11 mouse cellular contexts compared by ENCODE assay signal in genomic region chr11:88485088-88485487, GRCm38 (mm10).
A peak's percentile ranks its signal among the peaks of the same experiment; 100 is the strongest.
DNase-seq lines count a peak whose midpoint lies in the region; ATAC-seq and TF ChIP-seq lines count a peak whose summit lies in the region.
"Had no signal": no experiment of that assay in that cellular context is flagged by ENCODE, and none has a peak within 500 bp of the region (broad histone marks: within the 10 kb centered on the region; RNA-seq: fewer than 3 reads in every experiment).

No protein-coding gene starts in this region.

- no peaks in the 10 kb centered on the region for H3K79me2 ChIP-seq in CH12.LX (replicated peaks; ENCODE audit: control insufficient read depth, extremely low read depth, insufficient read depth, poor library complexity, severe bottlenecking)

- no peak for TF ChIP-seq RAD21 in CH12.LX (IDR thresholded peaks at IDR 0.05; ENCODE audit: low read depth, low read length)

- TF ChIP-seq CTCF in CH12.LX (conservative IDR thresholded peaks at IDR 0.05 in 1 of 2, IDR thresholded peaks at IDR 0.05 in 1 of 2; ENCODE audit: low read depth in 2 of 2, low read length in 2 of 2): no peak

- 45% methylated on average over 4 of the region's 4 CpGs for WGBS in heart, embryonic 16.5 days
- whole genome bisulfite sequencing in limb, embryonic 12.5 days: 48% methylated on average over 4 of the region's 4 CpGs

- no peak for DNase-seq in heart, adult 9 months (ENCODE audit: low spot score in 2 of 2)
- DNase-seq in CH12.LX (ENCODE audit: extremely low read depth): no peak
- DNase-seq in Muller cell, postnatal 12 days (ENCODE audit: inconsistent ontology term): peak; percentile 34
- no peak for DNase-seq in adrenal gland, adult 18-20 months (ENCODE audit: low spot score in 2 of 2)
- DNase-seq: cerebellum, adult 18-20 months; kidney, adult 11 months had no signal

- 0 out of 2 replicates have a peak, but pooled peaks have one; percentile 20 for TF ChIP-seq EP300 in CH12.LX (IDR thresholded peaks at IDR 0.05; ENCODE audit: low read length)

- no peak overlapping the region for H3K9ac ChIP-seq in heart, embryonic 16.5 days (ENCODE audit: low read length)
- H3K9ac ChIP-seq in CH12.LX (ENCODE audit: insufficient read depth, low read depth): no peak overlapping the region
- no peak overlapping the region for H3K9ac ChIP-seq in limb, embryonic 12.5 days (replicated peaks)
- H3K9ac ChIP-seq: limb, embryonic 15.5 days had no signal

- no peak for ATAC-seq in heart, embryonic 16.5 days (replicated peaks; ENCODE audit: extremely low read depth, insufficient read depth, low FRiP score)
- ATAC-seq in limb, embryonic 12.5 days (ENCODE audit: insufficient number of reproducible peaks, insufficient read depth, low FRiP score, low TSS enrichment, low read depth): no peak
- no peak for ATAC-seq in megakaryocyte, adult 5-6 weeks (ENCODE audit: poor library complexity, severe bottlenecking)

- no peak overlapping the region for H3K4me3 ChIP-seq in heart, embryonic 16.5 days (ENCODE audit: low read length)
- H3K4me3 ChIP-seq in CH12.LX (replicated peaks in 1 of 3; ENCODE audit: low read depth in 2 of 3, low read length in 2 of 3, poor library complexity in 1 of 3): no peak overlapping the region
- no peak overlapping the region for H3K4me3 ChIP-seq in limb, embryonic 12.5 days (replicated peaks)
- H3K4me3 ChIP-seq: erythroblast, embryonic 14.5 days; limb, embryonic 15.5 days had no signal

- no peaks in the 10 kb centered on the region for H3K27me3 ChIP-seq in heart, embryonic 16.5 days (ENCODE audit: control insufficient read depth, insufficient read depth, low read length)
- no peaks in the 10 kb centered on the region for H3K27me3 ChIP-seq in CH12.LX (replicated peaks)
- no peaks in the 10 kb centered on the region for H3K27me3 ChIP-seq in limb, embryonic 12.5 days
- H3K27me3 ChIP-seq: limb, embryonic 15.5 days had no signal

- no peak overlapping the region for H3K4me2 ChIP-seq in heart, embryonic 16.5 days (ENCODE audit: low read depth, low read length)
- no peak overlapping the region for H3K4me2 ChIP-seq in CH12.LX (ENCODE audit: insufficient read depth, low read depth, poor library complexity, severe bottlenecking)
- H3K4me2 ChIP-seq in limb, embryonic 12.5 days: peak overlapping the region; percentile 3; the same call in 1 of the 2 replicates
- H3K4me2 ChIP-seq: limb, embryonic 15.5 days had no signal

- TF ChIP-seq POLR2A in CH12.LX (IDR thresholded peaks at IDR 0.05; ENCODE audit: low read depth, low read length): no peak

- no peaks in the 10 kb centered on the region for H3K36me3 ChIP-seq in heart, embryonic 16.5 days (ENCODE audit: control insufficient read depth, insufficient read depth)
- H3K36me3 ChIP-seq in CH12.LX (replicated peaks in 1 of 2; ENCODE audit: control insufficient read depth in 1 of 2, insufficient read depth in 1 of 2, low read length in 1 of 2): peaks cover 5 to 36% of the 10 kb centered on the region in 2 experiments
- no peaks in the 10 kb centered on the region; the same call in 1 of the 2 replicates for H3K36me3 ChIP-seq in limb, embryonic 12.5 days
- H3K36me3 ChIP-seq: limb, embryonic 15.5 days had no signal

- peak overlapping the region; percentile 0; the same call in 1 of the 2 replicates for H3K27ac ChIP-seq in heart, embryonic 16.5 days (ENCODE audit: low read length)
- H3K27ac ChIP-seq in CH12.LX (ENCODE audit: insufficient read depth, low read depth): peak overlapping the region; percentile 12; the same call in 1 of the 2 replicates
- H3K27ac ChIP-seq in limb, embryonic 12.5 days: peak overlapping the region; percentile 4; the same call in 1 of the 2 replicates

- peaks cover 60% of the 10 kb centered on the region for H3K4me1 ChIP-seq in heart, embryonic 16.5 days (ENCODE audit: control insufficient read depth, insufficient read depth, low read length)
- H3K4me1 ChIP-seq in CH12.LX (ENCODE audit: control insufficient read depth in 1 of 2, insufficient read depth in 2 of 2): peaks cover 33 to 99% of the 10 kb centered on the region in 2 experiments
- peaks cover 60% of the 10 kb centered on the region for H3K4me1 ChIP-seq in limb, embryonic 12.5 days (replicated peaks)

- in situ Hi-C loops in CH12.LX (cut with MboI; ENCODE audit: low pct_ligation_motif_present, low pct_unique_long_range_greater_than_20kb, low sequenced_read_pairs): no loop called here

- H3K9me3 ChIP-seq in heart, embryonic 16.5 days (replicated peaks; ENCODE audit: control insufficient read depth, low read length): no peaks in the 10 kb centered on the region
- no peaks in the 10 kb centered on the region for H3K9me3 ChIP-seq in CH12.LX (replicated peaks; ENCODE audit: low read length)
- no peaks in the 10 kb centered on the region for H3K9me3 ChIP-seq in limb, embryonic 12.5 days
- H3K9me3 ChIP-seq: limb, embryonic 15.5 days had no signal

- dilution Hi-C loops in CH12.LX (cut with MboI; ENCODE audit: extremely low pct_ligation_motif_present, extremely low pct_unique_long_range_greater_than_20kb, low sequenced_read_pairs): no loop called here

TF ChIP-seq in CH12.LX, 34 proteins besides CTCF, POLR2A, EP300 and RAD21:
- TF ChIP-seq SIN3A (IDR thresholded peaks at IDR 0.05; ENCODE audit: low read length) (no peak), MAFK (IDR thresholded peaks at IDR 0.05; ENCODE audit: insufficient replicate concordance, low read length) (no peak), POLR2AphosphoS2 (IDR thresholded peaks at IDR 0.05; ENCODE audit: low read depth, low read length) (no peak), MEF2A (IDR thresholded peaks at IDR 0.05; ENCODE audit: borderline replicate concordance, low read depth, low read length) (no peak), MAZ (IDR thresholded peaks at IDR 0.05; ENCODE audit: low read depth, low read length) (no peak), UBTF (IDR thresholded peaks at IDR 0.05; ENCODE audit: low read depth, low read length) (no peak)
